Mouse (Mus musculus) myocyte (in vitro differentiated cells): ENCODE results near the gene Gab1. TPM values are rescaled to one million over a fixed set of nuclear protein-coding genes. Genes with fewer than 3 reads are reported as not detected.

Source experiments
- H3K27me3 ChIP-seq: one replicate; pipeline ENCODE4 v1.6.1; 2011; ENCODE audit not compliant: control insufficient read depth, insufficient read depth, insufficient read length
- H3K36me3 ChIP-seq: one replicate; pipeline ENCODE4 v1.6.1; 2011; ENCODE audit not compliant: control insufficient read depth, insufficient read depth
- H3K4me2 ChIP-seq: one replicate; pipeline ENCODE4 v1.6.1; 2011; ENCODE audit warnings: low read depth, control low read depth
- H3K4me3 ChIP-seq: one replicate; pipeline ENCODE4 v1.5.1; 2011; ENCODE audit warnings: mild to moderate bottlenecking, control low read depth, moderate library complexity
- H3K79me2 ChIP-seq: one replicate; pipeline ENCODE4 v1.6.1; 2011; ENCODE audit not compliant: control insufficient read depth, insufficient read depth
- H3ac ChIP-seq: one replicate; pipeline ENCODE4 v1.6.1; 2011; ENCODE audit not compliant: control insufficient read depth, insufficient read length
- CEBPB ChIP-seq: IDR thresholded peaks from 2 replicates; pipeline ENCODE4 v1.6.1; 2011; ENCODE audit warnings: mild to moderate bottlenecking, moderate library complexity; ENCODE audit not compliant: poor library complexity, insufficient read depth, severe bottlenecking
- E2F4 ChIP-seq: IDR thresholded peaks from one replicate; pipeline ENCODE4 v1.6.1; 2011; ENCODE audit warnings: mild to moderate bottlenecking, control low read depth, moderate library complexity; ENCODE audit not compliant: insufficient read depth
- MAX ChIP-seq: IDR thresholded peaks from one replicate; pipeline ENCODE4 v1.6.1; 2011; ENCODE audit warnings: low read depth, mild to moderate bottlenecking, control low read depth
- MYOD1 ChIP-seq, 3 experiments: IDR thresholded peaks; one replicate each; pipeline ENCODE4 v1.6.1; 2011; ENCODE audit warnings: control low read depth in 2 of 3, low read depth in 2 of 3, mild to moderate bottlenecking in 2 of 3, moderate library complexity in 1 of 3; ENCODE audit not compliant: insufficient read length in 2 of 3, control insufficient read depth in 1 of 3
- MYOG ChIP-seq, 3 experiments: IDR thresholded peaks; one replicate each; pipeline ENCODE4 v1.6.1; 2011; ENCODE audit warnings: control low read depth in 2 of 3, low read depth in 2 of 3, mild to moderate bottlenecking in 2 of 3; ENCODE audit not compliant: insufficient read length in 2 of 3, control insufficient read depth in 1 of 3, insufficient read depth in 1 of 3
- POLR2A ChIP-seq: IDR thresholded peaks from one replicate; pipeline ENCODE4 v1.6.1; 2011; ENCODE audit warnings: low read depth, mild to moderate bottlenecking, control low read depth, moderate library complexity; ENCODE audit not compliant: insufficient read length
- POLR2AphosphoS2 ChIP-seq: IDR thresholded peaks from one replicate; pipeline ENCODE4 v1.6.1; 2011; ENCODE audit warnings: low read depth, control low read depth; ENCODE audit not compliant: insufficient read length
- REST ChIP-seq: IDR thresholded peaks from one replicate; pipeline ENCODE4 v1.6.1; 2011; ENCODE audit warnings: mild to moderate bottlenecking, control low read depth, moderate library complexity; ENCODE audit not compliant: insufficient read depth, insufficient read length
- SRF ChIP-seq: IDR thresholded peaks from one replicate; pipeline ENCODE4 v1.6.1; 2011; ENCODE audit warnings: low read depth; ENCODE audit not compliant: control insufficient read depth, insufficient read length
- TCF12 ChIP-seq: IDR thresholded peaks from one replicate; pipeline ENCODE4 v1.6.1; 2011; ENCODE audit warnings: mild to moderate bottlenecking, control low read depth; ENCODE audit not compliant: poor library complexity, insufficient read depth, severe bottlenecking
- TCF3 ChIP-seq: IDR thresholded peaks from one replicate; pipeline ENCODE4 v1.6.1; 2011; ENCODE audit warnings: low read depth, control low read depth; ENCODE audit not compliant: insufficient read length
- USF1 ChIP-seq: IDR thresholded peaks from one replicate; pipeline ENCODE4 v1.6.1; 2011; ENCODE audit warnings: low read depth, mild to moderate bottlenecking, control low read depth, moderate library complexity
- polyA plus RNA-seq: library from polyadenylated mRNA; unstranded; fragments of >200 nt; fragmentation: generic; extraction: Trizol; gene quantifications from one replicate; pipeline ENCODE4 v1.2.1, GENCODE M21; 2012; ENCODE audit warnings: missing spikeins

Gene Gab1
- polyA plus RNA-seq, 1 experiment, result 3.4 TPM

DNA sequence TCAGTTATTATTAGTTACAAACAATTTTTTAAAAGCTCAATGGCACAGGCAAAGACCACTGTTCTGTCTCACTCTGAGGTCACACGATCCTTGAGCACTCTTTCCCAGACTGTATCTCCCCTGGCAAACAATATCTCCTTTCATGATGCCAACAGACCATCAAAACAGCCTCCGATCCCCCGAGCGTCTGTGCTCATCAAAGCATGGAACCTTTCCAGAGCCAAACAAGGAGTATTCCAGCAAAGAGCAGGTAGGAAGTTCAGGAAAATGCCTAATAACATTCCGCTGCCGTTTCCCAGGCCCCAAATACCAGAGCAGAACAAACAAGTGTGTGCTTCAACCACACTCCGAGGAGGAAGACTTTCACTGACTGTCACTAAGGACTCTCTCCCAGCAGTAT lies 50.2 kb downstream of the Gab1 start:
- H3K4me2 ChIP-seq, result no peak overlapping the region
- no peak for TF ChIP-seq POLR2AphosphoS2
- TF ChIP-seq TCF3, result no peak
- no peak for TF ChIP-seq E2F4
- no peak for TF ChIP-seq TCF12
- TF ChIP-seq SRF, result no peak
- TF ChIP-seq MYOD1 (IDR thresholded peaks at IDR 0.05; ENCODE audit: control insufficient read depth in 1 of 3, insufficient read length in 2 of 3, low read depth in 2 of 3), result no peak
- no peak for TF ChIP-seq POLR2A
- no peak for TF ChIP-seq REST
- no peak for TF ChIP-seq CEBPB
- no peak for TF ChIP-seq MAX
- no peak for TF ChIP-seq MYOG (IDR thresholded peaks at IDR 0.05; ENCODE audit: control insufficient read depth in 1 of 3, insufficient read depth in 1 of 3, insufficient read length in 2 of 3, low read depth in 2 of 3)
- TF ChIP-seq USF1, result no peak
- H3K36me3 ChIP-seq, result no peaks in the 10 kb centered on the region
- H3K4me3 ChIP-seq, result no peak overlapping the region
- H3K79me2 ChIP-seq, result no peaks in the 10 kb centered on the region
- no peak overlapping the region for H3ac ChIP-seq
- no peaks in the 10 kb centered on the region for H3K27me3 ChIP-seq

DNA sequence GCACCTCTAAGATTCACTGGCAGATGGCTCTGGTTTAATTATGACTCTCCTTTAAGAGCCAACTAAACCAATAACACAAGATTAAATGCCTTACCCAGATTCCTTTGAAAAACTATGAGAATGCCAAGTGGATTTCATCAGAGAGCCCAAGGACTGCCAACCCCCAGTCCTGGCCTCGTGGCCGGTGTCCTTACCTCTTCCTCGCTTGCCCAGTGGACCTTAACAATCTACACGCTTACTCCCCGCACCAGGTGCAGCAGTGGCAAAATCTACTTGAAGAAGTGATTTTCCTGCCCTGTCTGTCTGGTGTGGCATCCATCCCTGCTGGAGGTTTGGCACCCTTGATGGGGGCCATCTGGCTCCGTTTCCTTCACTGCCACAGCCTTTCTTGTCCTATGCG lies 53.3 kb downstream of the Gab1 start:
- TF ChIP-seq REST (no peak), TCF12 (no peak), E2F4 (no peak), MYOG (IDR thresholded peaks at IDR 0.05; ENCODE audit: control insufficient read depth in 1 of 3, insufficient read depth in 1 of 3, insufficient read length in 2 of 3, low read depth in 2 of 3) (no peak), SRF (no peak), MYOD1 (IDR thresholded peaks at IDR 0.05; ENCODE audit: control insufficient read depth in 1 of 3, insufficient read length in 2 of 3, low read depth in 2 of 3) (no peak), POLR2AphosphoS2 (no peak)
- Histone ChIP-seq H3K4me2 (peak overlapping the region; percentile 7), H3K36me3 (no peaks in the 10 kb centered on the region), H3K27me3 (no peaks in the 10 kb centered on the region), H3ac (no peak overlapping the region), H3K79me2 (no peaks in the 10 kb centered on the region), H3K4me3 (no peak overlapping the region)

DNA sequence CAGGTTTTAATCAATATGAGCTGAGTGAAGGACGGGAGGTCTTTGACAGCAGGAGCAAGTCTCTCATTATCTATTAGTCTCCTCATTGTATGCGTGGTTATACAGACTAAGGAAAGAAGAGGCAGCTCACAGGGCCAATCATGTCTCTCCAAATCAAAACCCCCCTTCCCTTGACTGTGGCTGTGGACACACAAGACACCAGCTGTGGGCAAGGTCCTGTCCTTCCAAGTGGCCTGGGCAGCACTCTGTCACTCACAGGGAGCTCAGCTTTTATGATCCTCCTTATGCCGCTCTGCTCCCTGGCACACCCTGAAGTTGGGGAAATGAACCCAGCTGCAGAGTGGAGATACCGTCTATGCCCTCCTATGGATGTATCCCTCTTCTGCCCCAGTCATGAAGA lies 55.2 kb downstream of the Gab1 start:
- Histone ChIP-seq H3K36me3 (no peaks in the 10 kb centered on the region), H3ac (no peak overlapping the region), H3K4me2 (no peak overlapping the region), H3K27me3 (no peaks in the 10 kb centered on the region), H3K4me3 (no peak overlapping the region), H3K79me2 (no peaks in the 10 kb centered on the region)
- TF ChIP-seq MYOG (IDR thresholded peaks at IDR 0.05; ENCODE audit: control insufficient read depth in 1 of 3, insufficient read depth in 1 of 3, insufficient read length in 2 of 3, low read depth in 2 of 3) (no peak), E2F4 (no peak), REST (no peak), CEBPB (no peak), TCF12 (no peak), SRF (no peak), POLR2A (no peak), POLR2AphosphoS2 (no peak), TCF3 (no peak), MYOD1 (IDR thresholded peaks at IDR 0.05; ENCODE audit: control insufficient read depth in 1 of 3, insufficient read length in 2 of 3, low read depth in 2 of 3) (no peak), MAX (no peak), USF1 (no peak)

DNA sequence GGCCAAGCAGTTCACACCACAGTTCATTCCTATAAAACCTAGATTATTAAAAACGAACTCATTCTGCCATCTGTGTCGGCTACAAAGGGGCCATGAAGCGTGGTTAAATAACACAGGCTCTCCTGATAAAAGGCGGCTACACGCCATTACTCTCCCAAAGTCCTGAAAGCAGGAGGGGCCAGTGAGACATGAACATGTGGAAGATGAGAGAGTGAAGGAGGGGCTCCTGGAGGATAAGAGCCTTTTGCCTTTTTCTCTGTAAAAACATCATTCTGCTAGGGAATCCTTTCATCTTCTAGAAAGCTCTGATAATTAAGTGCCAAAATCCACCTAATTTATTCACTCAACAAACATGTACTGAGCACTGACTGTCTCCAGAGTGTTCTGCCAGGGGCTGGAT lies 55.9 kb downstream of the Gab1 start:
- H3K79me2 ChIP-seq, result no peaks in the 10 kb centered on the region
- H3K4me2 ChIP-seq, result no peak overlapping the region
- no peaks in the 10 kb centered on the region for H3K27me3 ChIP-seq
- no peak overlapping the region for H3K4me3 ChIP-seq
- H3ac ChIP-seq, result no peak overlapping the region
- TF ChIP-seq POLR2A (no peak), POLR2AphosphoS2 (no peak), USF1 (no peak), MYOG (IDR thresholded peaks at IDR 0.05; ENCODE audit: control insufficient read depth in 1 of 3, insufficient read depth in 1 of 3, insufficient read length in 2 of 3, low read depth in 2 of 3) (no peak), E2F4 (no peak), CEBPB (no peak), TCF12 (no peak), MYOD1 (IDR thresholded peaks at IDR 0.05; ENCODE audit: control insufficient read depth in 1 of 3, insufficient read length in 2 of 3, low read depth in 2 of 3) (no peak), MAX (no peak), SRF (no peak), TCF3 (no peak)
- no peaks in the 10 kb centered on the region for H3K36me3 ChIP-seq

DNA sequence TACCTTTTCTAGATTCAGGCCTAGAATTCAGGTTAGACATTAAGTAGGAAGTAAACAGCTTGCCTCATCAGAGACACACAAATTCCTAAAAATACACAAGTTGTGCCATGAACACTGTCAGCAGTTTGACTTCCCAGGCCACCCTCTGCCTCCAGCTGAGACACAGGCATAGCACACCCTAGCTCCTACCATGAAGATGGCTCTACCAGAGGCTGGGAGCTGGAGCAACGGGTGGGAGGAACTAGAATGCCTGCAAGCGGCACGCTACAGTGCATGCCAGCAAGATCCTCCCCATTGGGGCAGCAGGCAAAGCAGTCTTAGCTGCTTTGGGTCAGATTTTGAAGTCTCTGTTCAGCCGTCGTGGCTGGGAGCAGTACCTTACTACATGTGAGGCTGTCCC lies 57.1 kb downstream of the Gab1 start:
- Histone ChIP-seq H3K4me2 (no peak overlapping the region), H3K79me2 (no peaks in the 10 kb centered on the region), H3ac (no peak overlapping the region), H3K4me3 (no peak overlapping the region), H3K27me3 (no peaks in the 10 kb centered on the region), H3K36me3 (no peaks in the 10 kb centered on the region)
- no peak for TF ChIP-seq MYOD1 (IDR thresholded peaks at IDR 0.05; ENCODE audit: control insufficient read depth in 1 of 3, insufficient read length in 2 of 3, low read depth in 2 of 3)
- TF ChIP-seq REST, result no peak
- no peak for TF ChIP-seq E2F4
- no peak for TF ChIP-seq MYOG (IDR thresholded peaks at IDR 0.05; ENCODE audit: control insufficient read depth in 1 of 3, insufficient read depth in 1 of 3, insufficient read length in 2 of 3, low read depth in 2 of 3)
- no peak for TF ChIP-seq MAX
- no peak for TF ChIP-seq CEBPB
- no peak for TF ChIP-seq SRF
- TF ChIP-seq POLR2A, result no peak
- no peak for TF ChIP-seq TCF12
- TF ChIP-seq TCF3, result no peak
